Mouse (Mus musculus): Measurements from ENCODE around the gene Pald1. TPM values are rescaled to one million over a fixed set of nuclear protein-coding genes. Genes with fewer than 3 reads are reported as not detected.

Pald1 gene
- total and polyA plus RNA-seq, 2 experiments from 2014 or later = 17.9 to 66.8 TPM

DNA sequence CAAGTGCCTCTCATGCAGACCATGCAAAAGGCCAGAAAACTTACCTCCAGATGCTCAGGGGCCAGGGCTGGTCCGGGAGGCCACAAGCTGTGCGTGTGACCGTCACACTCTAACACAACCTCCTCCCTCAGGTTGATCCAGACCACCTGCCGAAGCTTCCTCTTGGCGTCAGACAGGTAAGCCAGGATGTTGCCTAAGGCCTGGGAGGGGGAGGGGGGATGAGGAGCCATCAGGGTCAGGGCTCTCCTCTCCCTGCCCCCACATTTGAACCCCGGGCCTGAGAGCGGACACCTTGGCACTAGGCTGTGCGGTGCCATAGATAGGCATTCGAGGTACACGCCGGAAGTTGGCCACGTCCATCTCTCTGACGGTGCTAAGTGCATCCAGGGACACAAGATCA, 40.6 kb downstream of the Pald1 start:
- 93% methylated on average over 13 of the region's 13 CpGs for WGBS
- peaks cover 9% of the 10 kb centered on the region for H3K4me1 ChIP-seq (ENCODE audit: control insufficient read depth, insufficient read depth)
- no peak overlapping the region for H3K27ac ChIP-seq (ENCODE audit: low read depth)
- no peaks in the 10 kb centered on the region for H3K9me3 ChIP-seq (replicated peaks; ENCODE audit: control insufficient read depth, low read length)
- no peak overlapping the region for H3K4me2 ChIP-seq (ENCODE audit: low read depth, low read length)
- no peak for TF ChIP-seq CTCF (IDR thresholded peaks at IDR 0.05; ENCODE audit: low read depth)
- no peak for TF ChIP-seq EP300 (IDR thresholded peaks at IDR 0.05; ENCODE audit: low read depth)
- ATAC-seq (ENCODE audit: insufficient read depth, low read depth) = no peak
- H3K27me3 ChIP-seq (ENCODE audit: control insufficient read depth, insufficient read depth, low read length) = no peaks in the 10 kb centered on the region
- H3K9ac ChIP-seq (replicated peaks; ENCODE audit: low read depth, low read length) = no peak overlapping the region
- no peak for DNase-seq (ENCODE audit: low spot score)
- no peak overlapping the region for H3K4me3 ChIP-seq (ENCODE audit: low read depth, low read length)
- H3K36me3 ChIP-seq (replicated peaks; ENCODE audit: control insufficient read depth, insufficient read depth, low read length) = peaks cover 50% of the 10 kb centered on the region

DNA sequence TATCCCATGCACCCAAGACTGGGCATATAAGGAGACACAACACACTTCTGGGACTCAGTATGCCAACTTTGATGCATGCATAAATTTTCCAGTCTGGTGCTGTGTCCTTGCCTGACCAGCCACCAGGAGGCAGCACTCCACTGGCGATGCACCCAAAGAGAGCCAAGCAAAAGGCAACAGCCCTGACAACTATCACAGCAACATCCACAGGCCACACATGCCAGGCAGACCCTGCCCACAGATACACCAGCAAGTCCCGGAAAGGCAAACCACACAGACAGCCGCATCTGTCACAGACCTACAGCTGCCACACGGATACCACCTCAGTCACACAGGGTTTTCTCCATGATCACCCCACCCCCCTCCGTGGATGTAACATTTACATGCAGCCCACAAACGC, 41.8 kb downstream of the Pald1 start:
- peaks cover 40% of the 10 kb centered on the region for H3K36me3 ChIP-seq (replicated peaks; ENCODE audit: control insufficient read depth, insufficient read depth, low read length)
- H3K4me3 ChIP-seq (ENCODE audit: low read depth, low read length) = no peak overlapping the region
- TF ChIP-seq EP300 (IDR thresholded peaks at IDR 0.05; ENCODE audit: low read depth) (no peak), CTCF (IDR thresholded peaks at IDR 0.05; ENCODE audit: low read depth) (peak; percentile 97)
- peaks cover 9% of the 10 kb centered on the region for H3K4me1 ChIP-seq (ENCODE audit: control insufficient read depth, insufficient read depth)
- no peak overlapping the region for H3K27ac ChIP-seq (ENCODE audit: low read depth)
- peak; percentile 28; the same call in 1 of the 2 replicates for ATAC-seq (ENCODE audit: insufficient read depth, low read depth)
- no peak overlapping the region for H3K4me2 ChIP-seq (ENCODE audit: low read depth, low read length)
- no peak for DNase-seq (ENCODE audit: low spot score)
- H3K9me3 ChIP-seq (replicated peaks; ENCODE audit: control insufficient read depth, low read length) = no peaks in the 10 kb centered on the region
- no peak overlapping the region for H3K9ac ChIP-seq (replicated peaks; ENCODE audit: low read depth, low read length)
- H3K27me3 ChIP-seq (ENCODE audit: control insufficient read depth, insufficient read depth, low read length) = no peaks in the 10 kb centered on the region
- 63% methylated on average over 6 of the region's 6 CpGs for WGBS

DNA sequence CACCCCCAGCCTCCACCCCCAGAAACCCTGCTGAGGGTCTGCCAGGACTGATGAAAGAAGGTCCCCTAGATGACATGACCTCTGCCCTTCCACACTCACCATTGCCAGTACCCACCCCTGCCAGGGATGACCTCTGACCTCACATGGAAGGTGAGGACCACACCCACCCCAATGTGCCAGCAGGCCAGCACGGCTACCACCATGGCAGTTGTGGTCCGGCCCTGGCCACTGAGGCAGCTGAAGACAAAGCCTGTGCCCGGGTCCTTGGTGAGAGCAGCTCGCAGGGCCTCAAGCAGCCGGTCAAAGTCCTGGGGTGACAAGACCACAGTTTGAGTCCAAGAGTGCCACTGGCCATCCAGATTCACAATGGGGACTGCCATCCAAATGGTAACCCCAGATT, 42.3 kb downstream of the Pald1 start:
- Histone ChIP-seq H3K27me3 (ENCODE audit: control insufficient read depth, insufficient read depth, low read length) (no peaks in the 10 kb centered on the region), H3K36me3 (replicated peaks; ENCODE audit: control insufficient read depth, insufficient read depth, low read length) (peaks cover 35% of the 10 kb centered on the region), H3K27ac (ENCODE audit: low read depth) (no peak overlapping the region), H3K9ac (replicated peaks; ENCODE audit: low read depth, low read length) (no peak overlapping the region), H3K4me1 (ENCODE audit: control insufficient read depth, insufficient read depth) (peaks cover 9% of the 10 kb centered on the region), H3K4me3 (ENCODE audit: low read depth, low read length) (no peak overlapping the region), H3K9me3 (replicated peaks; ENCODE audit: control insufficient read depth, low read length) (no peaks in the 10 kb centered on the region), H3K4me2 (ENCODE audit: low read depth, low read length) (no peak overlapping the region)
- no peak for TF ChIP-seq CTCF (IDR thresholded peaks at IDR 0.05; ENCODE audit: low read depth)
- no peak for TF ChIP-seq EP300 (IDR thresholded peaks at IDR 0.05; ENCODE audit: low read depth)
- ATAC-seq (ENCODE audit: insufficient read depth, low read depth) (no peak), DNase-seq (ENCODE audit: low spot score) (no peak)
- WGBS = 96% methylated on average over 5 of the region's 5 CpGs

DNA sequence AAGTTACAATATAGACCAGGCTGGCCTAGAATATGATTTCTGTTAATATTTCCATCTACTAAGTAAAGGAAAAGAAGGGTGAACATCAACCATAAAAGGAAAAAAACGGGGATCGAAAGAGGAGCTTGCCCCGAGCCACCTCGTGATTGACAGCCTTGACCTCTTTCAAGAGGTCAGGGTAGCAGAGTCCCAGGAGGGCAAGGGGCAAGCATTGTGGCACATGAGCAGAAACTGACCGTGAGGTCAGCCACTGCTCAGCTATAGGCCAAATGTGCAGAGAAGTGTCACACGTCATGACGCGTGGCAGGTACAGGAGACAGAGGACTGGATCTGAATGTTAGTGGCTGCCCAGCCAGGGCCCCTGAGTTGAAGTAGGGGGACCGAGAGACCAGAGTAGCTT, 43.1 kb downstream of the Pald1 start:
- H3K9ac ChIP-seq (replicated peaks; ENCODE audit: low read depth, low read length) = no peak overlapping the region
- no peaks in the 10 kb centered on the region for H3K9me3 ChIP-seq (replicated peaks; ENCODE audit: control insufficient read depth, low read length)
- H3K27me3 ChIP-seq (ENCODE audit: control insufficient read depth, insufficient read depth, low read length) = no peaks in the 10 kb centered on the region
- H3K4me2 ChIP-seq (ENCODE audit: low read depth, low read length) = no peak overlapping the region
- TF ChIP-seq EP300 (IDR thresholded peaks at IDR 0.05; ENCODE audit: low read depth) (no peak), CTCF (IDR thresholded peaks at IDR 0.05; ENCODE audit: low read depth) (no peak)
- H3K4me1 ChIP-seq (ENCODE audit: control insufficient read depth, insufficient read depth) = peaks cover 6% of the 10 kb centered on the region
- H3K36me3 ChIP-seq (replicated peaks; ENCODE audit: control insufficient read depth, insufficient read depth, low read length) = peaks cover 35% of the 10 kb centered on the region
- WGBS = 87% methylated on average over 9 of the region's 9 CpGs
- ATAC-seq (ENCODE audit: insufficient read depth, low read depth) (no peak), DNase-seq (ENCODE audit: low spot score) (no peak)
- H3K27ac ChIP-seq (ENCODE audit: low read depth) = no peak overlapping the region
- no peak overlapping the region for H3K4me3 ChIP-seq (ENCODE audit: low read depth, low read length)

DNA sequence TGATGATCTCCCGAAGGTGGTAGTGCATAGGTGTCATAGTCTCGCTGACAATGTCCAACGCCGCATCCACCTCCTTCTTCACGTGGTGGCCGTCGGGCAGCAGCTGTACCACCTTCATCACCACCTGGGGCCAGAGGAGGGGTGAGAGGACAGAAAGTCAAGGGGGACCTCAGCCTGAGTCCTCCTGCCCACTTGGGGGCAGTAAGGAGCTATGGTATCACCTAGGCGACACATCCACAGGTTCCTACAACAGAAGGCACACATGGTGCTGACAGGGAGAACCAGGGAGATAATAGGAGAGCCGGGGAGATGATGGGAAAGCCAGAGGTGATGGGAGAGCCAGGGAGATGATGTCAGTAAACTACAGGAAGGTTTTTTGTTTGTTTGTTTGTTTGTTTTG, 44.1 kb downstream of the Pald1 start:
- H3K4me3 ChIP-seq (ENCODE audit: low read depth, low read length) = no peak overlapping the region
- H3K36me3 ChIP-seq (replicated peaks; ENCODE audit: control insufficient read depth, insufficient read depth, low read length) = peaks cover 39% of the 10 kb centered on the region
- H3K4me2 ChIP-seq (ENCODE audit: low read depth, low read length) = no peak overlapping the region
- H3K27ac ChIP-seq (ENCODE audit: low read depth) = no peak overlapping the region
- no peak for DNase-seq (ENCODE audit: low spot score)
- 90% methylated on average over 9 of the region's 9 CpGs for WGBS
- H3K4me1 ChIP-seq (ENCODE audit: control insufficient read depth, insufficient read depth) = no peaks in the 10 kb centered on the region
- TF ChIP-seq CTCF (IDR thresholded peaks at IDR 0.05; ENCODE audit: low read depth) (peak; percentile 29; the same call in 1 of the 2 replicates), EP300 (IDR thresholded peaks at IDR 0.05; ENCODE audit: low read depth) (no peak)
- no peak overlapping the region for H3K9ac ChIP-seq (replicated peaks; ENCODE audit: low read depth, low read length)
- no peaks in the 10 kb centered on the region for H3K27me3 ChIP-seq (ENCODE audit: control insufficient read depth, insufficient read depth, low read length)
- no peak for ATAC-seq (ENCODE audit: insufficient read depth, low read depth)
- no peaks in the 10 kb centered on the region for H3K9me3 ChIP-seq (replicated peaks; ENCODE audit: control insufficient read depth, low read length)

- no peak overlapping the region for H3K9ac ChIP-seq (replicated peaks; ENCODE audit: low read depth, low read length)
- H3K27me3 ChIP-seq (ENCODE audit: control insufficient read depth, insufficient read depth, low read length) = no peaks in the 10 kb centered on the region
- H3K4me3 ChIP-seq (ENCODE audit: low read depth, low read length) = no peak overlapping the region
- no peaks in the 10 kb centered on the region for H3K4me1 ChIP-seq (ENCODE audit: control insufficient read depth, insufficient read depth)
- H3K36me3 ChIP-seq (replicated peaks; ENCODE audit: control insufficient read depth, insufficient read depth, low read length) = peaks cover 45% of the 10 kb centered on the region
- no peak overlapping the region for H3K4me2 ChIP-seq (ENCODE audit: low read depth, low read length)
- no peak for DNase-seq (ENCODE audit: low spot score)
- no peaks in the 10 kb centered on the region for H3K9me3 ChIP-seq (replicated peaks; ENCODE audit: control insufficient read depth, low read length)
- TF ChIP-seq EP300 (IDR thresholded peaks at IDR 0.05; ENCODE audit: low read depth) = no peak
- TF ChIP-seq CTCF (IDR thresholded peaks at IDR 0.05; ENCODE audit: low read depth) = no peak
- WGBS = 86% methylated on average over 11 of the region's 11 CpGs
- ATAC-seq (ENCODE audit: insufficient read depth, low read depth) = no peak
- no peak overlapping the region for H3K27ac ChIP-seq (ENCODE audit: low read depth)
Measured at GRCm38 (mm10) chr10:61337665-61338064, 45.7 kb downstream of the Pald1 start.
